Mouse (Mus musculus): ENCODE data around the gene Vmac.
A peak's percentile ranks its signal among the peaks of the same experiment; 100 is the strongest.

The Vmac gene

GRCm38 (mm10) chr17:56738221-56738620, 20.4 kb upstream of the Vmac start:
- DNase-seq, result no peak

- no peak for DNase-seq
Measured at GRCm38 (mm10) chr17:56736534-56736933, 18.7 kb upstream of the Vmac start.

- no peak for DNase-seq
Measured at GRCm38 (mm10) chr17:56729656-56730055, 11.8 kb upstream of the Vmac start.

GRCm38 (mm10) chr17:56729151-56729550, 11.3 kb upstream of the Vmac start:
- no peak for DNase-seq

GRCm38 (mm10) chr17:56728117-56728516, 10.3 kb upstream of the Vmac start:
- no peak for DNase-seq

GRCm38 (mm10) chr17:56727659-56728058, 9.8 kb upstream of the Vmac start:
- DNase-seq, result no peak

- DNase-seq, result no peak
Measured at GRCm38 (mm10) chr17:56727029-56727649, 9.3 kb upstream of the Vmac start.

GRCm38 (mm10) chr17:56723419-56724161, 5.8 kb upstream of the Vmac start:
- no peak for DNase-seq

GRCm38 (mm10) chr17:56722441-56722840, 4.6 kb upstream of the Vmac start:
- no peak for DNase-seq

GRCm38 (mm10) chr17:56716655-56717362, 1.0 kb downstream of the Vmac start:
- DNase-seq, result peak; percentile 95

GRCm38 (mm10) chr17:56715914-56716654, 1.7 kb downstream of the Vmac start:
- DNase-seq, result no peak

- DNase-seq, result no peak
Measured at GRCm38 (mm10) chr17:56715360-56715759, 2.5 kb downstream of the Vmac start.

GRCm38 (mm10) chr17:56709708-56710107, 8.1 kb downstream of the Vmac start:
- DNase-seq, result no peak

- DNase-seq, result no peak
Measured at GRCm38 (mm10) chr17:56708692-56709091, 9.1 kb downstream of the Vmac start.

- DNase-seq, result no peak
Measured at GRCm38 (mm10) chr17:56706515-56706914, 11.3 kb downstream of the Vmac start.

- no peak for DNase-seq
Measured at GRCm38 (mm10) chr17:56703038-56703437, 14.8 kb downstream of the Vmac start.

- no peak for DNase-seq
Measured at GRCm38 (mm10) chr17:56700451-56700850, 17.4 kb downstream of the Vmac start.

- peak; percentile 26 for DNase-seq
Measured at GRCm38 (mm10) chr17:56693851-56694310, 23.9 kb downstream of the Vmac start.

GRCm38 (mm10) chr17:56693395-56693794, 24.4 kb downstream of the Vmac start:
- DNase-seq, result no peak

- no peak for DNase-seq
Measured at GRCm38 (mm10) chr17:56688689-56689088, 29.1 kb downstream of the Vmac start.

GRCm38 (mm10) chr17:56688045-56688444, 29.8 kb downstream of the Vmac start:
- DNase-seq, result no peak

GRCm38 (mm10) chr17:56686801-56687200, 31.0 kb downstream of the Vmac start:
- no peak for DNase-seq

- DNase-seq, result no peak
Measured at GRCm38 (mm10) chr17:56684649-56685048, 33.2 kb downstream of the Vmac start.
